Mouse (Mus musculus): ENCODE measurements around the gene Spcs1.

Gene Spcs1

GRCm38 (mm10) chr14:31001307-31002205 is at the start of gene Spcs1, which contains the start of gene Glt8d1:
Spcs1 (minus strand) TSS chr14:31001672.
Glt8d1 (plus strand) TSS chr14:31001400.
- DNase-seq (ENCODE audit: low read depth) = peak; percentile 93

DNA sequence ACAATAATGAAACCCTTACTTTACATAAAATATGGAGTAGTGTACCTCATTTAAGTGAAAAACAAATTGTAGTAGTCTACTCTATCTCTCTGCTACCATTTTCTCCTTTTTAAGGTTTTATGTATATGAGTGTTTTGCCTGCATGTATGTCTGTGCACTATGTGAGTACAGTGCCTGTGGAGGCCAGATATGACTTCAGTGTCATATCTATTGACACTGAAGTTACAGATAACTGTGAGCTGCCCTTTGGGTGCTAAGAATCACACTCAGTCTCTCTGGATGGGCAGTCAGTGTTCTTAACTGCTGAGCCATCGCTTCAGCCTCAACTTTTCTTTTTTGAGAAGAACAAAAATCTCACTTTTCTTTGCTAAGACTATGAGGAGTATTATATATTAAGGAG is 44.3 kb upstream of the Spcs1 start:
- DNase-seq (ENCODE audit: low read depth) = no peak

GRCm38 (mm10) chr14:31045296-31045695 is 43.8 kb upstream of the Spcs1 start:
- no peak for DNase-seq (ENCODE audit: low read depth)

- peak; percentile 66 for DNase-seq (ENCODE audit: low read depth)
Measured at GRCm38 (mm10) chr14:31025785-31026184, 24.3 kb upstream of the Spcs1 start.

- DNase-seq (ENCODE audit: low read depth) = no peak
Measured at GRCm38 (mm10) chr14:31022579-31022978, 21.1 kb upstream of the Spcs1 start.

DNA sequence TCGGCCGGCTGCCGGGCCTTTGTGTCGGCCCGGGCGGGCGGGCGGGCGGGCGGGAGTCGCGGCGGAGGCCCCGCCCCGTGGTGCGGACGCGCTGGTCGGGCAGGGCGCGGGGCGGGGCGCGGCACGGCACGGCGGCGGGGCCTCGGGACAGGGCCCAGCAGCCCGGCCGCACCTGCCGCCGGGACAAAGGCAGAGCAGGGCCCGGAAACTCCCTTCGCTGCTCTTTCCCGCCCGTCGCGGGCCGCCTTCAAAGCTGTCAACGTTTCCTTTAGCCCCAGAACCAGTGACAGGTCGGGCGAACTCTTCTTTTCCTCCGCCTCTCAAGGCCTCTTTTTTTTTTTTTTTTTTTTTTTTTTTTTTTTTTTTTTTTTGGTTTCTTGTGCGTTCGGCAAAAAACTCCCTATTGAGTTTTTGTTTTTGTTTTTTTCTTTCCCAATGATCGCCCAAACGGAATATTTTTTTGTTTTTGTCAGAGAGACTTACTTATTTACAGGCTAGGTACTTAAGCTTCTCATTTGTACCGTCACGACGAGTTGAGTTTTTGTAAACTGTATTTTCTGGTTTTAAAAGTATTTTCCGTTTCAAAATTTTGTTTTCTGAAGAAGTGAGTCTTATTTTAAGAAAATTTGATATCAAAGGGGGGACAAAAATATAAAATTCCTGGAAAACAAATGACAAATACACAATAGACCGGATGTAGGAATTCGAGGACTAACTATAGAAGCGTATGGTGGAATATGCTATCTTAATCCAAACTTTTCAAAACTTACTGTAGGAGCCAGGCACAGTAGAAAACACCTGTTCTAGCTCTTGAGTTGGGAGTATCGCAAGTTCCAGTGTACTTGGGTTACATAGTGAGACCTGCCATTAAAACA is 18.1 kb upstream of the Spcs1 start:
- DNase-seq (ENCODE audit: low read depth) = peak; percentile 94

DNA sequence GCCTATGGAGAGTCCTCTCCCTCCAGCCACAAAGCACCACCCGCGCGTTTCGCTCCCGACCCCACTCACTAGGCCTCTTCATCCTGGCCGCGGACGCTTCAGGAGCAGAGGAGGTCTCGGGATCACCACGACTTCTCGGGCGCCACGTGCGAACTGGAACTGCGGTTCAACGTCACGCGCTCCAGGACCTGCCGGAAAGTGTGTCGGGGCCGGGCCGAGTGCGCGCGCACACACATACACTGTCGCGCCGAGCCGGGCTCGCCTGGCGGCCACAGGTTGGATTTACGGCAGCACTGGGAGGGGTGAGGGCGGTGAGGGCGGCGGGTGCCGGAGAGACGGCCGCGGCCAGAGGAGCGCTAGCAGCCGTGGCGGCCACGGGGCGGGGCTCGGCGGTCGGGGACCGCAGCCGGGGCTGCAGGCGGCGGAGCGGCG is 17.4 kb upstream of the Spcs1 start, which contains the start of the genes Pbrm1 and Gnl3:
Gene Pbrm1 (plus strand): TSS at position 279 of the 432 bp plus-strand sequence.
Gene Gnl3 (minus strand): TSS at position 293 of the 432 bp plus-strand sequence.
- peak; percentile 97 for DNase-seq (ENCODE audit: low read depth)

GRCm38 (mm10) chr14:31017854-31018253 is 16.4 kb upstream of the Spcs1 start:
- DNase-seq (ENCODE audit: low read depth) = peak; percentile 66

- DNase-seq (ENCODE audit: low read depth) = no peak
Measured at GRCm38 (mm10) chr14:31016063-31016462, 14.6 kb upstream of the Spcs1 start.

DNA sequence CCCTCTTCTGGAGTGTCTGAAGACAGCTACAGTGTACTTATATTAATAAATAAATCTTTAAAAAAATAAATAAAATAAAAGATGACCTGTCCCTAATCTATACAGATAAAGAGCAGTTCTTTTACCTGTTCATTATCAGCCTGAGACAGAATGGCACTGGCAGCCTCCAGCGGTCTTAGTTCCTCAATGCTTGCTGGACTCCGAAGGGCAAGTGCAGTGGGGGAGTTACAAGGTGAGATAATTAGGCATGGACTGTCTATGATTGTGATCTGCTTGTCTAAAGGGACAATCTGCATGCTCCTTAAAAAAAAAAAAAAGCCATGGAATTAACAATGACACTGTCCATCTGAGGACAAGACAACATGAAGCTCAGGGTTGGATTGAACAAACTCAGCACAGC is 12.5 kb upstream of the Spcs1 start:
- DNase-seq (ENCODE audit: low read depth) = no peak

DNA sequence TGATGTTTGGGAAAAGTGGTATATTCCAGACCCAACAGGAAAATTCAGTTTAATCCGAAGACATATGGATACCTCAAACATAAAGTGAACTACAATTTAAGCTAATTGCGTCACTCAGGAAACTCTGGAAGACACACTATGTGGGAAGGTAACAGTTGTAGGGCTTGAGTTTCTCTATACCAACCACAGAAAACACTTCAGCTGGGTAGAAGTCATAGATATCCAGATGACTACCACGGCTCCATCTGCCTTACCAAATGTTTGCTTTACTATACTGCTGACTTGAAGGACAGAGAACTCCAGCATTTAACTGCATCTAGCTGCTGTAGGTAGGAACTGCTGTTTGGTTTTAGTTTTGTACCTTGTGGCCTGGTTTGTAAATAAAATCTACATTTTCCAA is 10.1 kb upstream of the Spcs1 start:
- DNase-seq (ENCODE audit: low read depth) = no peak

DNA sequence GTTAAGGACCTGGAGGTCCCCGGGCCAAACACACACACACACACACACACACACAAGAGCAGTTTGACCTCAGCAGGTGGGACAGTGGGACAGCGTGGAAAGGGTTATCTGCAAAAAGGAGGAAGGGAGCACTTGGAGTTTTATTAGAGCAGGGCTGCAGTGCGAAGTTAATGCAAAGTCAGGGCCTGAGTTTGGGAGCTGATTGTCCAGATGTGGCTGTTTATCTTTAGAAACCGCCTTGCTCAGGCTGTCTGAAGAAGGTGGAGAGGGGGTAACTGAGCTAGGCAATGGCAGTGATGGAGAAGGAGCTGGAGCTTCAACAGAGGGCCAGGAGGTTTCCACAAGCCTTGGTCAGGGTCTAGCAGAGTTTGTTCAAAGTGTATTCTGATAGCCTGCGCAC is 5.3 kb upstream of the Spcs1 start:
- DNase-seq (ENCODE audit: low read depth) = no peak

GRCm38 (mm10) chr14:31004527-31004926 is 3.1 kb upstream of the Spcs1 start:
- no peak for DNase-seq (ENCODE audit: low read depth)

GRCm38 (mm10) chr14:31000816-31001306 is 611 bp downstream of the Spcs1 start:
- no peak for DNase-seq (ENCODE audit: low read depth)

DNA sequence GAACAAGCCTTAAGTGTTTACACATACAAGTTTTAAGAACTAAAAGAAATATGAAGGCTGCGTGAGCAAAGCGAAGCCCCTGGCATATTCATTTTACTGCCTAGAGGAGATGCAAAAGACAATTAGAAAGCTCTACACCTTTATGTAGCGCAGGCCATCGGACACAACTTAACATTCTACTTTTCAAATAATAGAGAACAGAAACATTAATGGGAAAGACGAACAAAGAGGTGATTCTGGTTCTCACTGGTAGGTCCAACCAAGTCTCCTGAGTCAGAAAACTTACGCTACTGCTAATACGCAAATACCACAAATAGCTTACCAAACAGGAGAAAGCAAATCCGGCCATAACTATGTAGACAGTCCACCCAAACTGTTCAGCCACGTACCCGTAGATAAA is 1.1 kb downstream of the Spcs1 start:
- no peak for DNase-seq (ENCODE audit: low read depth)

GRCm38 (mm10) chr14:30996417-30996816 is 5.1 kb downstream of the Spcs1 start:
- no peak for DNase-seq (ENCODE audit: low read depth)

DNA sequence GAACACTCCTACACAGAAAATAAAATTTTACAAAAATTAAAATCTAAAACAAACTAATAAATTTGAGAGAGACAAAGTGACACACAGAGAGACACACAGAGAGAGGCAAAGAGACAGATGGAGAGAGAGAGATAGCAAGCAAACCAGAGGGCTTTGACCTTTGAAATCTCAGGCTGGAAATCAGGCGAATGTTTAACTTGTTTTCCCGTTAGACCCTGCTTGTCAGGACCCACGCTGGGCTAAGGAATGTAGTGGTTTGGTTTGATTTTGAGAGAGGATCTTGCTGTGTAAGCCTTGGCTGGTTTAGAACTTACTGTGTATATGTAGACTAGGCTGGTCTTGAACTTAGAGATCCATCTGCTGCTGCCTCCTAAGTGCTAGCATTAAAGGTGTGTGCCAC is 25.2 kb downstream of the Spcs1 start:
- no peak for DNase-seq (ENCODE audit: low read depth)

DNA sequence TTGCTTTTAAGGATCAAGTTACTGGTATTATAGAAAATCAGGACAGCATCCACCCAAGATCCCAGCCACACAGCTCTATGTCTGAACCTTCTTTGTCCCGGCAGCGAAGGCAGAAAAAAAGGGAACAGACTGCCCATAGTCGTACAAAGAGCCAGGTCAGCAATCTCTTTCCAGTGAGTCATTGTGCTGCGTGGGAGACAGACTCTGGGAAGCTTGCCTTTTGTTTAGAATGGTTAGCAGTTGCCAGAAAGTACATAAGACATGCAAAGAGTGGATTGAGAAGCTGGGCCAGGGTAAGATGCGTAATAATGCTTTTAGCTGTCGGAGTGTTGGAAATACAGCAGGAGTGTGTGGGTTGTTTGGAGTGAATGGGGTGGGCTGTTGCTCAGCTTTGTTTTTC is 27.3 kb downstream of the Spcs1 start:
- DNase-seq (ENCODE audit: low read depth) = no peak

- DNase-seq (ENCODE audit: low read depth) = no peak
Measured at GRCm38 (mm10) chr14:30960366-30960765, 41.1 kb downstream of the Spcs1 start.

- no peak for DNase-seq (ENCODE audit: low read depth)
Measured at GRCm38 (mm10) chr14:30959031-30959430, 42.4 kb downstream of the Spcs1 start.

- DNase-seq (ENCODE audit: low read depth) = no peak
Measured at GRCm38 (mm10) chr14:30958517-30958916, 43.0 kb downstream of the Spcs1 start.

GRCm38 (mm10) chr14:30951154-30951825 is 50.2 kb downstream of the Spcs1 start, which contains the start of gene Nek4:
Nek4 (plus strand) TSS chr14:30951377.
- DNase-seq (ENCODE audit: low read depth) = peak; percentile 94

Measured in induced T-regulatory cell, adult 2 months (primary cell).